Comparison of ENCODE assay signal across 22 mouse cellular contexts in genomic region chr15:98170917-98171316, GRCm38 (mm10). TPM values are rescaled to one million over a fixed set of nuclear protein-coding genes. Genes with fewer than 3 reads are reported as not detected.
DNase-seq lines count a peak whose midpoint lies in the region; ATAC-seq and TF ChIP-seq lines count a peak whose summit lies in the region.
"Had no signal": no experiment of that assay in that cellular context is flagged by ENCODE, and none has a peak within 500 bp of the region (broad histone marks: within the 10 kb centered on the region; RNA-seq: fewer than 3 reads in every experiment).

No protein-coding gene starts in this region.

- in situ Hi-C loops in CH12.LX (cut with MboI; ENCODE audit: low pct_ligation_motif_present, low pct_unique_long_range_greater_than_20kb, low sequenced_read_pairs), result loop anchor here (25.0 kb wide), 1 partner anchor 309 kb away; no protein-coding TSS in a partner anchor

- H3K27me3 ChIP-seq in hindbrain, embryonic 12.5 days, result peaks cover 46% of the 10 kb centered on the region
- peaks cover 30% of the 10 kb centered on the region for H3K27me3 ChIP-seq in hindbrain, embryonic 11.5 days (ENCODE audit: control insufficient read depth, insufficient read depth, low read length)
- peaks cover 88% of the 10 kb centered on the region for H3K27me3 ChIP-seq in CH12.LX (replicated peaks)
- H3K27me3 ChIP-seq in forebrain, embryonic 16.5 days (replicated peaks; ENCODE audit: control insufficient read depth, insufficient read depth, low read length), result peaks cover 8% of the 10 kb centered on the region
- no peaks in the 10 kb centered on the region; the same call in 1 of the 2 replicates for H3K27me3 ChIP-seq in midbrain, embryonic 15.5 days (replicated peaks)

- no peaks in the 10 kb centered on the region for H3K36me3 ChIP-seq in hindbrain, embryonic 12.5 days
- no peaks in the 10 kb centered on the region for H3K36me3 ChIP-seq in hindbrain, embryonic 11.5 days (ENCODE audit: control insufficient read depth, insufficient read depth, low read length)
- H3K36me3 ChIP-seq in CH12.LX (replicated peaks in 1 of 2; ENCODE audit: control insufficient read depth in 1 of 2, insufficient read depth in 1 of 2, low read length in 1 of 2), result no peaks in the 10 kb centered on the region
- no peaks in the 10 kb centered on the region for H3K36me3 ChIP-seq in forebrain, embryonic 16.5 days (ENCODE audit: control insufficient read depth, insufficient read depth)
- no peaks in the 10 kb centered on the region for H3K36me3 ChIP-seq in midbrain, embryonic 15.5 days (replicated peaks)
- H3K36me3 ChIP-seq: embryonic facial prominence, embryonic 10.5 days; stomach, embryonic 15.5 days had no signal

- no peak for TF ChIP-seq EP300 in CH12.LX (IDR thresholded peaks at IDR 0.05; ENCODE audit: low read length)

- no peak overlapping the region for H3K27ac ChIP-seq in hindbrain, embryonic 12.5 days
- no peak overlapping the region for H3K27ac ChIP-seq in hindbrain, embryonic 11.5 days (ENCODE audit: low read depth, low read length)
- no peak overlapping the region for H3K27ac ChIP-seq in CH12.LX (ENCODE audit: insufficient read depth, low read depth)
- no peak overlapping the region for H3K27ac ChIP-seq in forebrain, embryonic 16.5 days (ENCODE audit: low read length)
- no peak overlapping the region for H3K27ac ChIP-seq in midbrain, embryonic 15.5 days
- H3K27ac ChIP-seq: embryonic facial prominence, embryonic 10.5 days; stomach, embryonic 15.5 days had no signal

- no peak for TF ChIP-seq POLR2A in CH12.LX (IDR thresholded peaks at IDR 0.05; ENCODE audit: low read depth, low read length)

- H3K4me2 ChIP-seq in hindbrain, embryonic 12.5 days (replicated peaks), result peak overlapping the region; percentile 76
- H3K4me2 ChIP-seq in hindbrain, embryonic 11.5 days (replicated peaks; ENCODE audit: low read depth, low read length), result no peak overlapping the region
- H3K4me2 ChIP-seq in CH12.LX (ENCODE audit: insufficient read depth, low read depth, poor library complexity, severe bottlenecking), result peak overlapping the region; percentile 30; the same call in 1 of the 2 replicates
- H3K4me2 ChIP-seq in forebrain, embryonic 16.5 days (ENCODE audit: low read length), result 0 out of 2 replicates have a peak overlapping the region, but pooled peaks have one; percentile 2
- H3K4me2 ChIP-seq in midbrain, embryonic 15.5 days, result peak overlapping the region; percentile 54
- H3K4me2 ChIP-seq: liver, embryonic 11.5 days; stomach, embryonic 15.5 days had no signal

- H3K4me3 ChIP-seq in hindbrain, embryonic 12.5 days, result no peak overlapping the region
- no peak overlapping the region for H3K4me3 ChIP-seq in hindbrain, embryonic 11.5 days (ENCODE audit: low read depth, low read length)
- H3K4me3 ChIP-seq in CH12.LX (replicated peaks in 1 of 3; ENCODE audit: low read depth in 2 of 3, low read length in 2 of 3, poor library complexity in 1 of 3), result no peak overlapping the region
- no peak overlapping the region for H3K4me3 ChIP-seq in forebrain, embryonic 16.5 days (replicated peaks; ENCODE audit: low read length)
- H3K4me3 ChIP-seq in midbrain, embryonic 15.5 days, result peak overlapping the region; percentile 63
- H3K4me3 ChIP-seq: embryonic facial prominence, embryonic 10.5 days; stomach, embryonic 15.5 days had no signal

- H3K9ac ChIP-seq in hindbrain, embryonic 12.5 days, result no peak overlapping the region
- no peak overlapping the region for H3K9ac ChIP-seq in hindbrain, embryonic 11.5 days (ENCODE audit: low read depth, low read length)
- no peak overlapping the region for H3K9ac ChIP-seq in CH12.LX (ENCODE audit: insufficient read depth, low read depth)
- H3K9ac ChIP-seq in forebrain, embryonic 16.5 days (replicated peaks; ENCODE audit: low read depth, low read length), result no peak overlapping the region
- no peak overlapping the region for H3K9ac ChIP-seq in midbrain, embryonic 15.5 days
- H3K9ac ChIP-seq: stomach, embryonic 15.5 days had no signal

- dilution Hi-C loops in CH12.LX (cut with MboI; ENCODE audit: extremely low pct_ligation_motif_present, extremely low pct_unique_long_range_greater_than_20kb, low sequenced_read_pairs), result no loop called here

- H3K79me2 ChIP-seq in CH12.LX (replicated peaks; ENCODE audit: control insufficient read depth, extremely low read depth, insufficient read depth, poor library complexity, severe bottlenecking), result no peaks in the 10 kb centered on the region

- no peak for DNase-seq in hindbrain, embryonic 11.5 days (ENCODE audit: low spot score)
- no peak for DNase-seq in CH12.LX (ENCODE audit: extremely low read depth)
- DNase-seq in gastrocnemius, postnatal 4 days (ENCODE audit: low spot score in 2 of 2), result no peak
- DNase-seq in kidney, adult 18-20 months, result no peak
- DNase-seq in frontal cortex, postnatal 14 days (ENCODE audit: low spot score in 2 of 2), result no peak
- DNase-seq: cerebellum, adult 2 months; gastrocnemius, postnatal 25 days; kidney, adult 8-10 months; kidney, postnatal 25 days; lung, adult 18-20 months; lung, postnatal 14 days had no signal

- H3K9me3 ChIP-seq in hindbrain, embryonic 12.5 days (replicated peaks), result no peaks in the 10 kb centered on the region
- H3K9me3 ChIP-seq in hindbrain, embryonic 11.5 days (ENCODE audit: control insufficient read depth, low read length), result no peaks in the 10 kb centered on the region
- H3K9me3 ChIP-seq in CH12.LX (replicated peaks; ENCODE audit: low read length), result no peaks in the 10 kb centered on the region
- no peaks in the 10 kb centered on the region for H3K9me3 ChIP-seq in forebrain, embryonic 16.5 days (ENCODE audit: control insufficient read depth, low read length)
- no peaks in the 10 kb centered on the region for H3K9me3 ChIP-seq in midbrain, embryonic 15.5 days
- H3K9me3 ChIP-seq: embryonic facial prominence, embryonic 10.5 days; stomach, embryonic 15.5 days had no signal

- peaks cover 39% of the 10 kb centered on the region for H3K4me1 ChIP-seq in hindbrain, embryonic 12.5 days
- peaks cover 7% of the 10 kb centered on the region for H3K4me1 ChIP-seq in hindbrain, embryonic 11.5 days (replicated peaks; ENCODE audit: control insufficient read depth, insufficient read depth, low read length)
- peaks cover 10 to 45% of the 10 kb centered on the region in 2 experiments for H3K4me1 ChIP-seq in CH12.LX (ENCODE audit: control insufficient read depth in 1 of 2, insufficient read depth in 2 of 2)
- peaks cover 24% of the 10 kb centered on the region for H3K4me1 ChIP-seq in forebrain, embryonic 16.5 days (replicated peaks; ENCODE audit: control insufficient read depth, insufficient read depth, low read length)
- peaks cover 46% of the 10 kb centered on the region for H3K4me1 ChIP-seq in midbrain, embryonic 15.5 days

- no peak for TF ChIP-seq RAD21 in CH12.LX (IDR thresholded peaks at IDR 0.05; ENCODE audit: low read depth, low read length)

- no peak for TF ChIP-seq CTCF in CH12.LX (conservative IDR thresholded peaks at IDR 0.05 in 1 of 2, IDR thresholded peaks at IDR 0.05 in 1 of 2; ENCODE audit: low read depth in 2 of 2, low read length in 2 of 2)

- WGBS in hindbrain, embryonic 12.5 days, result 75% methylated on average over 9 of the region's 9 CpGs
- 69% methylated on average over 9 of the region's 9 CpGs for WGBS in hindbrain, embryonic 11.5 days
- 79% methylated on average over 9 of the region's 9 CpGs for WGBS in forebrain, embryonic 16.5 days
- 72% methylated on average over 9 of the region's 9 CpGs for WGBS in midbrain, embryonic 15.5 days

- ATAC-seq in hindbrain, embryonic 12.5 days (ENCODE audit: low FRiP score), result no peak
- no peak for ATAC-seq in hindbrain, embryonic 11.5 days (ENCODE audit: low FRiP score)
- ATAC-seq in forebrain, embryonic 16.5 days, result no peak
- no peak for ATAC-seq in midbrain, embryonic 15.5 days (replicated peaks)

RNA-seq across cellular contexts. Expression of gene Ccdc184, which starts 4.0 kb away (rescaled TPM):
- 24.7 and 26.7 TPM in 2 replicates for polyA plus RNA-seq in hindbrain, embryonic 12.5 days (2016; fragmentation: Nextera tagmentation; extraction: Ambion mirVana)
- polyA plus RNA-seq in hindbrain, embryonic 11.5 days (2014; fragmentation: Nextera tagmentation; extraction: Ambion mirVana), result 13.3 and 15.9 TPM in 2 replicates
- total RNA-seq in CH12.LX (2012; rRNA removed), result 0.04 TPM in 1 of 2 replicates, not detected in the other
- total RNA-seq in CH12.LX (2014; rRNA removed), result not detected in 2 replicates
- 0.08 and 0.17 TPM in 2 replicates for polyA plus RNA-seq in CH12.LX (2012; ENCODE audit: insufficient read length, low read depth)
- polyA plus RNA-seq in forebrain, embryonic 16.5 days (2015; fragmentation: Nextera tagmentation; extraction: Ambion mirVana), result 29.7 and 50.4 TPM in 2 replicates
- 113 and 118 TPM in 2 replicates for polyA plus RNA-seq in midbrain, embryonic 15.5 days (2015; fragmentation: Nextera tagmentation; extraction: Ambion mirVana)
- not detected for total RNA-seq in gastrocnemius, postnatal 4 days (2021)
- total RNA-seq: gastrocnemius, postnatal 25 days; megakaryocyte, adult 5-6 weeks had no signal
- polyA plus RNA-seq: liver, embryonic 11.5 days had no signal

RNA-seq across cellular contexts. Expression of gene Asb8, which starts 5.5 kb away (rescaled TPM):
- 45.1 and 49.3 TPM in 2 replicates for polyA plus RNA-seq in hindbrain, embryonic 12.5 days (2016; fragmentation: Nextera tagmentation; extraction: Ambion mirVana)
- polyA plus RNA-seq in hindbrain, embryonic 11.5 days (2014; fragmentation: Nextera tagmentation; extraction: Ambion mirVana), result 47.6 and 53.2 TPM in 2 replicates
- 20.5 and 22.6 TPM in 2 replicates for total RNA-seq in CH12.LX (2012; rRNA removed)
- total RNA-seq in CH12.LX (2014; rRNA removed), result 31.1 and 32.5 TPM in 2 replicates
- polyA plus RNA-seq in CH12.LX (2012; ENCODE audit: insufficient read length, low read depth), result 24.7 and 27.7 TPM in 2 replicates
- polyA plus RNA-seq in forebrain, embryonic 16.5 days (2015; fragmentation: Nextera tagmentation; extraction: Ambion mirVana), result 48.5 and 51.1 TPM in 2 replicates
- 60.5 and 63.3 TPM in 2 replicates for polyA plus RNA-seq in midbrain, embryonic 15.5 days (2015; fragmentation: Nextera tagmentation; extraction: Ambion mirVana)
- 100 to 1,000 TPM; 148 to 174 TPM for total RNA-seq in gastrocnemius, postnatal 4 days (2021)

RNA-seq across cellular contexts. Expression of gene Olfr288, which starts 24.4 kb away (rescaled TPM):
- polyA plus RNA-seq in hindbrain, embryonic 12.5 days (2016; fragmentation: Nextera tagmentation; extraction: Ambion mirVana), result not detected in 2 replicates
- not detected in 2 replicates for polyA plus RNA-seq in hindbrain, embryonic 11.5 days (2014; fragmentation: Nextera tagmentation; extraction: Ambion mirVana)
- not detected in 2 replicates for total RNA-seq in CH12.LX (2012; rRNA removed)
- not detected in 2 replicates for total RNA-seq in CH12.LX (2014; rRNA removed)
- polyA plus RNA-seq in CH12.LX (2012; ENCODE audit: insufficient read length, low read depth), result not detected in 2 replicates
- not detected in 2 replicates for polyA plus RNA-seq in forebrain, embryonic 16.5 days (2015; fragmentation: Nextera tagmentation; extraction: Ambion mirVana)
- polyA plus RNA-seq in midbrain, embryonic 15.5 days (2015; fragmentation: Nextera tagmentation; extraction: Ambion mirVana), result not detected in 2 replicates
- total RNA-seq in gastrocnemius, postnatal 4 days (2021), result not detected
- total RNA-seq: adrenal gland, adult 18-20 months; adrenal gland, postnatal 4 days; gastrocnemius, postnatal 25 days; megakaryocyte, adult 5-6 weeks had no signal
- polyA plus RNA-seq: embryonic facial prominence, embryonic 10.5 days; heart, embryonic 16.5 days; limb, embryonic 11.5 days; liver, embryonic 11.5 days; stomach, embryonic 15.5 days had no signal

RNA-seq across cellular contexts. Expression of gene Gm44579, which starts 49.9 kb away (rescaled TPM):
- not detected in 2 replicates for polyA plus RNA-seq in hindbrain, embryonic 12.5 days (2016; fragmentation: Nextera tagmentation; extraction: Ambion mirVana)
- polyA plus RNA-seq in hindbrain, embryonic 11.5 days (2014; fragmentation: Nextera tagmentation; extraction: Ambion mirVana), result not detected in 2 replicates
- total RNA-seq in CH12.LX (2012; rRNA removed) (not detected in 2 replicates), CH12.LX (2014; rRNA removed) (not detected in 2 replicates)
- polyA plus RNA-seq in CH12.LX (2012; ENCODE audit: insufficient read length, low read depth), result not detected in 2 replicates
- not detected in 2 replicates for polyA plus RNA-seq in forebrain, embryonic 16.5 days (2015; fragmentation: Nextera tagmentation; extraction: Ambion mirVana)
- polyA plus RNA-seq in midbrain, embryonic 15.5 days (2015; fragmentation: Nextera tagmentation; extraction: Ambion mirVana), result 0.08 TPM in 1 of 2 replicates, not detected in the other
- not detected for total RNA-seq in gastrocnemius, postnatal 4 days (2021)
- total RNA-seq: adrenal gland, adult 18-20 months; adrenal gland, postnatal 4 days; gastrocnemius, postnatal 25 days; megakaryocyte, adult 5-6 weeks had no signal
- polyA plus RNA-seq: cerebellum, adult 2 months; embryonic facial prominence, embryonic 10.5 days; heart, embryonic 16.5 days; limb, embryonic 11.5 days; liver, embryonic 11.5 days; stomach, embryonic 15.5 days had no signal

RNA-seq across cellular contexts. Expression of gene Olfr287, which starts 49.9 kb away (rescaled TPM):
- polyA plus RNA-seq in hindbrain, embryonic 12.5 days (2016; fragmentation: Nextera tagmentation; extraction: Ambion mirVana), result not detected in 2 replicates
- not detected in 2 replicates for polyA plus RNA-seq in hindbrain, embryonic 11.5 days (2014; fragmentation: Nextera tagmentation; extraction: Ambion mirVana)
- total RNA-seq in CH12.LX (2012; rRNA removed) (not detected in 2 replicates), CH12.LX (2014; rRNA removed) (not detected in 2 replicates)
- polyA plus RNA-seq in CH12.LX (2012; ENCODE audit: insufficient read length, low read depth), result not detected in 2 replicates
- not detected in 2 replicates for polyA plus RNA-seq in forebrain, embryonic 16.5 days (2015; fragmentation: Nextera tagmentation; extraction: Ambion mirVana)
- 0.22 TPM in 1 of 2 replicates, not detected in the other for polyA plus RNA-seq in midbrain, embryonic 15.5 days (2015; fragmentation: Nextera tagmentation; extraction: Ambion mirVana)
- total RNA-seq in gastrocnemius, postnatal 4 days (2021), result not detected
- total RNA-seq: adrenal gland, adult 18-20 months; adrenal gland, postnatal 4 days; gastrocnemius, postnatal 25 days; megakaryocyte, adult 5-6 weeks had no signal
- polyA plus RNA-seq: embryonic facial prominence, embryonic 10.5 days; heart, embryonic 16.5 days; limb, embryonic 11.5 days; liver, embryonic 11.5 days; stomach, embryonic 15.5 days had no signal

Comparison
In these comparisons a context has a peak if more than half of its experiments do, and no peak if none do; other contexts are left out.
1. RNA of gene Ccdc184, which starts 4.0 kb away (polyA plus RNA-seq): 113 to 118 TPM in midbrain, embryonic 15.5 days, 29.7 to 50.4 TPM in forebrain, embryonic 16.5 days, 24.7 to 26.7 TPM in hindbrain, embryonic 12.5 days and 13.3 to 15.9 TPM in hindbrain, embryonic 11.5 days; 0.08 to 0.17 TPM in CH12.LX; every median in the first group is over 10 times any median in the second.